Mouse (Mus musculus): ENCODE data around the gene Lgr4.

GRCm38 (mm10) chr2:109891471-109891870 lies 26.0 kb upstream of the Lgr4 start:
- TF ChIP-seq GATA1 (IDR thresholded peaks at IDR 0.05; ENCODE audit: low read length): no peak
- no peak for TF ChIP-seq TAL1 (IDR thresholded peaks at IDR 0.05; ENCODE audit: low read length)
